Mouse (Mus musculus) C2C12 (cell line): ENCODE data around the gene Uts2b.

Source experiments
- CTCF ChIP-seq: IDR thresholded peaks from one replicate; pipeline ENCODE4 v1.5.1; 2011; ENCODE audit not compliant: control insufficient read depth, insufficient read depth, insufficient read length
- MAX ChIP-seq: IDR thresholded peaks from one replicate; pipeline ENCODE4 v1.6.1; 2011; ENCODE audit warnings: mild to moderate bottlenecking, control low read depth
- MYOD1 ChIP-seq: IDR thresholded peaks from one replicate; pipeline ENCODE4 v1.6.1; 2011; ENCODE audit warnings: low read depth; ENCODE audit not compliant: control insufficient read depth, insufficient read length
- MYOG ChIP-seq: IDR thresholded peaks from one replicate; pipeline ENCODE4 v1.6.1; 2011; ENCODE audit not compliant: control insufficient read depth, insufficient read length; ENCODE audit errors: extremely low read depth
- USF1 ChIP-seq: IDR thresholded peaks from one replicate; pipeline ENCODE4 v1.6.1; 2011; ENCODE audit warnings: low read depth, mild to moderate bottlenecking, control low read depth, moderate library complexity

- TF ChIP-seq USF1 (no peak), CTCF (no peak), MYOG (no peak), MAX (no peak), MYOD1 (no peak)
Measured at GRCm38 (mm10) chr16:27347521-27347920, 22.5 kb downstream of the Uts2b start.
